Mouse (Mus musculus) kidney, adult 8-10 months (tissue): ENCODE measurements around the gene Gucy2c.

ENCODE experiments used
- DNase-seq, 2 experiments: peaks; one replicate each; pipeline ENCODE4 v3.0.0; 2022

Gucy2c gene

GRCm38 (mm10) chr6:136660831-136661705, 120.5 kb downstream of the Gucy2c start:
- DNase-seq: no peak

DNA sequence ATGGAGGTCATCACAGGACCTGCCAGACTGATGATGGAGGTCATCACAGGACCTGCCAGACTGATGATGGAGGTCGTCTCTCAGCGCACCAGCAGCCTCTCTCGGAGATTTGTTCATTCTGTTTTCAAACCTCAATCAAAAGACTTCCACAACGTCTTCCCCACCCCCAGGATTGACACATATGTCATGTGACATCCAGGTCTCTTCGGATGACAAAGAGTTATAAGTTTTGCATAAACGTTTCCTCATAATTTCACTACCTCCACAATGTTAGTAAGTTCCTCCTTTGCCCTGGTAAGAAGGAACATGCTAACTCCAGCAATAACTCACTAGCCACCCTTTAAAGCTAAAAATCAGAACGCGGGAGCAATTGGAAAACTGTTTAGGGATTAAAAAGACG, 122.3 kb downstream of the Gucy2c start:
- DNase-seq: no peak

GRCm38 (mm10) chr6:136658303-136658702, 123.3 kb downstream of the Gucy2c start:
- DNase-seq: no peak

DNA sequence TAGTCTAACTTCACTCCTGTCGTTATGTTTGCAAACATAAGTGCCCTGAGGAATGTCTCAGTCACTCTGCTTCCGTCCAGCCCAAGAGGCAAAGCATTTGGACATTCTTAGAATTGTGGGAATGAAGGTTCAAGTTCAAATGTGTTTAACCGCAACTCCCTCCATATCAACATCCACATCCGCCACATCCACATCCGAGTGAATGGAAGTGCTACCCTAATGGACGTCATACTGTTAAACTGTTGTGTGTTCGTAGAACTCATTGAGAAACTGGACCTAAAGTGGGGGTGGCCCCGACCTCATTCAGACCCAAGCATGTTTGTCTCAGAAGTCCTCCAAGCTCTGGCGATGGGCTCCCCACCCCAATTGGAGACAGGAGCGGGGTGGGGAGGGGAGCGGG, 125.8 kb downstream of the Gucy2c start:
- no peak for DNase-seq

DNA sequence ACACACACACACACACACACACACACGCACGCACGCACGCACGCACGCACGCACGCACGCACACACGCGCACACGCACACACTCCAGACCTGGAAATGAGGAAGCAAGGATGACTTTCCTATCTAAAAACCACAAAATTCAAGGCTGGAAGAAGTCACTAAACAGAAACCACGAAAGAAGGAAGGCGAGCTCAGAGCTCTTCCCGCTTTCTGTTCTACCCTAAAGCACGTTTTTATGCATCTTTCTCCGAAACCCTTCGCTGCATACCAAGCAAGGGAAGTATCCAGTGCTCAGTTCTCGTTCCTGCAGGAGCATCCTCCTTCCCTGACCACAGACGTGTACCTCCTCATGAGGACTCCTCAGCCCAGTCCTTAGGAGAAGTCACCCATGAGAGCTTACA, 127.1 kb downstream of the Gucy2c start:
- no peak for DNase-seq

GRCm38 (mm10) chr6:136653331-136653730, 128.2 kb downstream of the Gucy2c start:
- no peak for DNase-seq

DNA sequence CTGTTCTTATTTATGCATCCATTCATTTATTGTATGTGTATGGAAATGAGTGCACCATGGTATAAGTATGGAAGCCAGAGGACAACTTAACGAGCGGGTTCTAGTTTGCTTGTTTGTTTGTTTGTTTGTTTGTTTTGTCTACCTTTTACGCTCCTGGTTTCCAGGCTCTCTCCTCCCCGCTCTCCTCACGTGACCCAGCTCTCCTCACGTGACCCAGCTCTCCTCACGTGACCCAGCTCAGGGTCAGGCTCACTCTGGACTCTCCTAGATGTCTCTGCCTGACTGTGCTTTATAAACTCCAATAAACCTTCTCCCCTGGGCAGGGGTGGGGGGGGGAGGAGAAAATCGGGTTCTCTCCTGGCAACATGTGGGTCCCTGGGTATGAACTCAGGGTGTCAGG, 130.9 kb downstream of the Gucy2c start:
- no peak for DNase-seq

GRCm38 (mm10) chr6:136647455-136647861, 134.1 kb downstream of the Gucy2c start:
- DNase-seq: no peak
